Mouse (Mus musculus): Measurements from ENCODE around the gene Hoxa7.

- TF ChIP-seq EP300 (optimal IDR thresholded peaks at IDR 0.05) (no peak), CTCF (IDR thresholded peaks at IDR 0.05; ENCODE audit: low read depth) (no peak)
These were observed 7.4 kb downstream of the Hoxa7 start for GRCm38 (mm10) chr6:52214271-52214670.
